Mouse (Mus musculus): ENCODE data around the gene Car6.

Car6 gene

GRCm38 (mm10) chr4:150228581-150229348 is 27.6 kb upstream of the Car6 start:
- DNase-seq: no peak

GRCm38 (mm10) chr4:150226818-150227688 is 25.9 kb upstream of the Car6 start:
- DNase-seq: peak; percentile 87 to 90

GRCm38 (mm10) chr4:150225700-150226099 is 24.6 kb upstream of the Car6 start:
- DNase-seq: no peak

GRCm38 (mm10) chr4:150223830-150224229 is 22.7 kb upstream of the Car6 start:
- DNase-seq: no peak

GRCm38 (mm10) chr4:150221017-150221640 is 20.0 kb upstream of the Car6 start:
- DNase-seq: no peak

GRCm38 (mm10) chr4:150220584-150220983 is 19.5 kb upstream of the Car6 start:
- no peak for DNase-seq

- peak; percentile 62 to 75 for DNase-seq
Measured at GRCm38 (mm10) chr4:150219501-150220292, 18.6 kb upstream of the Car6 start.

- no peak for DNase-seq
Measured at GRCm38 (mm10) chr4:150217935-150218334, 16.8 kb upstream of the Car6 start.

- DNase-seq: no peak
Measured at GRCm38 (mm10) chr4:150217042-150217554, 16.0 kb upstream of the Car6 start.

- DNase-seq: no peak
Measured at GRCm38 (mm10) chr4:150216423-150216822, 15.3 kb upstream of the Car6 start.

GRCm38 (mm10) chr4:150213910-150214309 is 12.8 kb upstream of the Car6 start:
- DNase-seq: peak in 1 of 2 experiments; percentile 24

GRCm38 (mm10) chr4:150212553-150212971 is 11.4 kb upstream of the Car6 start:
- DNase-seq: no peak

- no peak for DNase-seq
Measured at GRCm38 (mm10) chr4:150211930-150212552, 10.9 kb upstream of the Car6 start.

GRCm38 (mm10) chr4:150210306-150210705 is 9.2 kb upstream of the Car6 start:
- DNase-seq: no peak

- no peak for DNase-seq
Measured at GRCm38 (mm10) chr4:150209751-150210150, 8.6 kb upstream of the Car6 start.

- DNase-seq: no peak
Measured at GRCm38 (mm10) chr4:150204877-150205276, 3.7 kb upstream of the Car6 start.

- DNase-seq: no peak
Measured at GRCm38 (mm10) chr4:150202702-150203101, 1.6 kb upstream of the Car6 start.

GRCm38 (mm10) chr4:150198268-150198667 is 2.9 kb downstream of the Car6 start:
- DNase-seq: no peak

GRCm38 (mm10) chr4:150193915-150194314 is 7.2 kb downstream of the Car6 start:
- DNase-seq: peak; percentile 26 to 31

- no peak for DNase-seq
Measured at GRCm38 (mm10) chr4:150192199-150192598, 8.9 kb downstream of the Car6 start.

- DNase-seq: no peak
Measured at GRCm38 (mm10) chr4:150188236-150188635, 12.9 kb downstream of the Car6 start.

- no peak for DNase-seq
Measured at GRCm38 (mm10) chr4:150181304-150181703, 19.8 kb downstream of the Car6 start.
